Mouse (Mus musculus) liver, adult (tissue): ENCODE results near the gene Slc39a3.

Source experiments
- GATA4 ChIP-seq: IDR thresholded peaks from 2 replicates; pipeline ENCODE4 v1.6.1; 2014; ENCODE audit warnings: mild to moderate bottlenecking, low read length; ENCODE audit not compliant: insufficient replicate concordance

The Slc39a3 gene

GRCm38 (mm10) chr10:81057406-81058130 is 20.3 kb upstream of the Slc39a3 start:
- TF ChIP-seq GATA4 = no peak

DNA sequence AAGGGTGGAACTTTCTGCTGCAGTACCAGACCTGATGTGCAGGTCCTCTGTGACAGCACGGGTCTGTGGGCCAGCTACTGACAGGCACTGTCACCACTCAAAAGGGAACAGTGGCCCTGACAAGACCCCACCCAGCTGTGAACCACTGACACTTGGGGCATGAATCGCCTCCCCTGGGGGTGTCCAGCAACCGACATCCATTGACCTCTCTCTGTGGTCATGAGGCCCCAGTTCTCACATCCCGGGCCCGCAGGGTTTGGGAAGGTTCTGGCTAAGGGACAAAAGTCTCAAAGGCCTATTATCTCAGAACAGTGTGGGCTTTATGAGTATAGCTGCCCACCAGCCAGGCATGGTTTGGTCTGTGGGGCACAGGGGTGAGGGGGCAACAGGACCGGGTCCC is 17.9 kb upstream of the Slc39a3 start:
- TF ChIP-seq GATA4 = no peak

GRCm38 (mm10) chr10:81052577-81052976 is 15.4 kb upstream of the Slc39a3 start:
- TF ChIP-seq GATA4 = no peak

DNA sequence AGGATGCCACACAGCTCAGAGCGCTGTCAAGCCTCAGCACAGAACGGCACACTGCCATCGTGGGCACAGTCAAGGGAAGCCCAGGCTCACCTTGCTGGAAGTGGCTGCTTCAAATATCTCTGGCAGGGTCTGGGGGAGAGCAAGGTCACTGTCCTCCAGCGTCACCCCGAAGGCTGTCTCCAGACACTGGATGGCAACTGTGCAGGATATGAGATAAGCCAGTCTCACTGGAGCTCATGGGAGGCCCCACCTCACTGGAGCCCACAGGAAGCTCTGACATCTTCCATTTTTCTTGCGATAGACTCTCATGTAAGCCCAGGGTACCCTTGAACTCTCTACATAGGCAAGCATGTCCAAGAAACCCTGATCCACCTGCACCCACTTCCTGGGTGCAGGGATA is 13.9 kb upstream of the Slc39a3 start:
- TF ChIP-seq GATA4 = no peak

DNA sequence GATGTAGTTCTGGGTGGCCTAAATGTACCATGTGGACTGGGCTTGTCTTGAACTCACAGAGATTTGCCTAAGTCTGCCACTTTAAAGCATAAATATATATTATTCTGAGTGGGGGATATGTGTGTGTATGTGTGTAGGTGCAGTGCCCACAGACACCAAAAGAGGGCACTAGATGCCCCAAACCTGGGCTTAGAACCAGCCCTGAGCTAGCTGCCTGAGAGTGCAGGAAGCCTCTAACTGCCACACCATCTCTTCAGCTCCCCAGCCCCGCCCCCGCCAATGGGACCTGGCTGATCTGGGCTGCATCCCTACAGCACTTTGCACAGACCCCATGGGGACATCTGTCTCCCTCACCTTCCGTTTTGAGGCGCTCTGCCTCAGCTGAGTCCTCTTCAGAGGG is 13.4 kb upstream of the Slc39a3 start:
- TF ChIP-seq GATA4 = no peak

DNA sequence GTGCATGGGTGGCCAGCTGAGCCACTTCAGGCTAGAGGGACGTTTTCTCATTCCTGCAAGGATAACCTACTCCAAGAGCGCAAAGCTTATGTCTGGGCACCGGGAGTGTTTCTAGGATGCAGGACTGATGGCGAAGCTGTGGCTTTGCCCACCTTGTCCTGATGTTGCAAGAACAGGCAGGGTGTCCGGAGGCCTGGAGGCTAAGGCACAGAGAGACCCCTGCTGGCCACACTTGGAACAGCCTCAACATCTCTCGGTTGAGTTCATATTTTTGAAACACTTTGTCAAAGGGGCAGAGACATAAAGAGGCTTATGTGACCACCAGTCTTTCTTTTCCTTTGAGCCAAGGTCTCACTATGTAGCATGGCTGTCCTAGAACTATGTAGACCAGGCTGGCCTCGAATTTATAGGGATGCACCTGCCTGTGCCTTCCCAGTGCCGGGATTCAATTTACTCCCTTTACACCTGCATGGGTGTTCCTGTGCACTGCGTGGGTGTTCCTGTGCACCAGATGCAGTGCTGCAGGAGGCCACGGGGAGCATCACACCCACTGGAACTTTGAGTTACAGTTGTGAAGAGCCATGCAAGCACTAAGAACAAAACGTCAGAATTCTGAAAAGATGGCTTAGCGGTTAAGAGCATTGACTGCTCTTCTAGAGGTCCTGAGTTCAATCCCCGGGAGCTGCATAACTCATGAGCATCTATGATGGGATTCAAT is 4.4 kb upstream of the Slc39a3 start:
- no peak for TF ChIP-seq GATA4

GRCm38 (mm10) chr10:81036251-81036650 is 975 bp downstream of the Slc39a3 start:
- no peak for TF ChIP-seq GATA4

- no peak for TF ChIP-seq GATA4
Measured at GRCm38 (mm10) chr10:81033586-81033985, 3.6 kb downstream of the Slc39a3 start.

- no peak for TF ChIP-seq GATA4
Measured at GRCm38 (mm10) chr10:81029031-81029430, 8.2 kb downstream of the Slc39a3 start.

GRCm38 (mm10) chr10:81028219-81028618 is 9.0 kb downstream of the Slc39a3 start:
- TF ChIP-seq GATA4 = no peak

- TF ChIP-seq GATA4 = no peak
Measured at GRCm38 (mm10) chr10:81027331-81027730, 9.9 kb downstream of the Slc39a3 start.

DNA sequence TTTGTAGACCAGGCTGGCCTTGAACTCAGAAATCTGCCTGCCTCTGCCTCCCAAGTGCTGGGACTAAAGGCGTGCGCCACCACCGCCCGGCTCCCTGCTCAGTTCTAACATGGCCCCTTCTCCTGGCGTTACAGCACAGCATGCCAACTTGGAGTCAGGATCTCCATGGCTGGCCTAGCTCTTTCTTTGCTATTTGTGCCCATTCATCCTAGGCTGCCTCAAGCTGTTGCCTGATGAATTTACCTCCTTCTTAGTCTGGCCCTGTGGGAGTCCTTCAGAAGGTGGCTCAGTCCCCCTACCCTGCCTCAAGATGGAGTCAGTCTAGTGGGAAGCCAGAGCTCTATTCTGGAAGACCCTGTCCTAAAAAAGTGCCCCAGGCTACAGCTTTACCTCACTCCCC is 10.4 kb downstream of the Slc39a3 start:
- TF ChIP-seq GATA4 = no peak

DNA sequence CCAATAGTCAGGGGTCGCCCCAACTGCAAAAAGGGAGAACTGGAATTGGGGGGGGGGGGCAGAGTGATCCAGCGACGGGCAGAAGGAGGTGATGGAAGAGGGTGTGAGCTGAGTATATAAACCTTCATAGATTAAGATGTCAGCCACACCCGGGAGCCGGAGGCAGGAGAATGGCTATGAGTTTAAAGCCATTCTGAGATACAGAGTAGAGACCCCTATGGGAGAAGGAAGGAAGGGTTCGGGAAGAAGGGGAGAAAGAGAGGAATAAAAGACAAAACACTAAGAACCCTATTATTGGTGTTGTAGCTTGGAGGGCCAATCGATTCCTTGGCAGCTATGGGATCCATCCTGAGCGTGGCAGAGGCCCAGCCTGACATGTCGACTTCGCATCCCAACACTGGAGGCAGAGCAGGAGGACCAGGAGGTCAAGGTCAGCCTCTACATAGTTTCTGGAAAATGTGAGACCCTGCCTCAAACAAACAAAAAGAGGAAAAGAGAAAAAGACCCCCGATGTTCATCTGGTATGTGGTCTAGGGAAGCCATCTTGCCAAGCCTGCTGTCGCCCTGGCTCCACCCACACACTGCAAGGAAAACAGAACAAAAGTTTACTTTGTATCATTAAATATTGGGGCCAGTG is 11.5 kb downstream of the Slc39a3 start, which contains the start of gene Diras1:
Gene Diras1, minus strand, starts transcription at position 24 of the 637 bp plus-strand sequence.
- no peak for TF ChIP-seq GATA4

DNA sequence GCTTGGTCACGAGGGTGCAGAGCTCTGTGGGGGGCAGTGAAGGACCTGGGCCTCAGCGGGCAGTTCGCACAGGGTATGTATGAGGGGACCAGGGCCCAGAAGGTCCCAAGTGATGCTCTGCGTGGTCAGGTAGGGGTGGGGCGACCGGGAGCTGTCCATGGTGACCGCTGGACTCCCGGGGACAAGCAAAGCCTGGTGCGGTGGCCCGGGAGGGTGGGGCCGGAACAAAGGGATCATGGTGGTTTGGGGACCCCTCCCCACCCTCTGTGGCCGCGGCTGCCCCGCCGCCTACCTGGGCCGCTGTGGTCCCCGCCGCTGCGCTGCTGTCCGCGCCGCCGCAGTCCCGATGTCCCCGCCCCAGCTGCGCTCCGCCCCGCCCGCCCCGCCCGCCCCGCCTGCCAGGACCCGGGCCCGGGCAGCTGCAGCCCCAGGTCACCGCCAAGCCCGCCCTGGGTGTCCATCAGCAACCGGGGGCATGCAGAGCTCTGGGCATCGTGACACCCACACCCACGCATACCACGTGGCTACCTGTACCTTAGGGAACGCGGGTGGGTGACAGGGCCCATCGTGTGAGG is 12.1 kb downstream of the Slc39a3 start:
- no peak for TF ChIP-seq GATA4

GRCm38 (mm10) chr10:81024346-81024937 is 12.8 kb downstream of the Slc39a3 start:
- TF ChIP-seq GATA4 = no peak

DNA sequence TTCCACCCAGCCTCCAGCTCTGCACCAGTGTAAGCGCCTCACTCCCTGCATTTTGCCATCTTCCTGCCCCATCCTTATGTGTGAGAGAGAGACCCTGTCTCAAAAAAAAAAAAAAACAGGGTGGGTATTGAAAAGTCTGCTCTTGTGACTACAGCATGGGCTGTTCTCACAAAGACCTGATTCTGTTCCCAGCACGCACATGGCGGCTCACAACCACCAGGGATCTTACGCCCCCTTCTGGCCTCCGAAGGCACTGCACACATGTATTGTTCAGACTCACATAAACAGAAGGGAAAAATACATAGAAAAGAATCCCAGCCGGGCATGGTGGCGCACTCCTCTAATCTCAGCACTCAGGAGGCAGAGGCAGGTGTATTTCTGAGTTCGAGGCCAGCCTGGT is 14.5 kb downstream of the Slc39a3 start:
- no peak for TF ChIP-seq GATA4

- no peak for TF ChIP-seq GATA4
Measured at GRCm38 (mm10) chr10:81021547-81022110, 15.6 kb downstream of the Slc39a3 start.
